Mouse (Mus musculus) cerebellum, adult 9-10 months (tissue): ENCODE measurements at regions not wholly inside any gene's neighbourhood (a gene's known extent, or its start where the extent isn't known, plus 50 kb on each side); places are given as distances from the start of the nearest gene placed in this dataset.

Experiments used
- DNase-seq: peaks from one replicate; pipeline ENCODE4 v3.0.0; 2022

DNA sequence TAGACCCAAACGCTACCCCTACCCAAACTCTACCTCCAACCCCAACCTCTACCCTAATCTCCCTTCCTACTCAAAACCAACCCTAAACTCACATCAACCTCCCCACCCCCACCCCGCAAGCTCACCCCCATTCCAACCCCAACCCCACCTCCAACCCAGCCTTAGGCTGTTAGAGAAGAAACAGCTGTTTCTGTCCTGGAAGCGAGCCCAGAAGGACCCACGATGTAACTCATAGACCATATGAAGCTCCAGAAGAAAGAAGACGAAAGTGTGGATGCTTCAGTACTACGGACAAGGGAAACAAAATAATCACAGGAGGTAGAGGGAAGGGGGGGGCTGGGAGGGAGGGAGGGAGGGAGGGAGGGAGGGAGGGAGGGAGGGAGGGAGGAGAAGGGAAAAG lies 58.4 kb downstream of the Sox11 start:
- no peak for DNase-seq

DNA sequence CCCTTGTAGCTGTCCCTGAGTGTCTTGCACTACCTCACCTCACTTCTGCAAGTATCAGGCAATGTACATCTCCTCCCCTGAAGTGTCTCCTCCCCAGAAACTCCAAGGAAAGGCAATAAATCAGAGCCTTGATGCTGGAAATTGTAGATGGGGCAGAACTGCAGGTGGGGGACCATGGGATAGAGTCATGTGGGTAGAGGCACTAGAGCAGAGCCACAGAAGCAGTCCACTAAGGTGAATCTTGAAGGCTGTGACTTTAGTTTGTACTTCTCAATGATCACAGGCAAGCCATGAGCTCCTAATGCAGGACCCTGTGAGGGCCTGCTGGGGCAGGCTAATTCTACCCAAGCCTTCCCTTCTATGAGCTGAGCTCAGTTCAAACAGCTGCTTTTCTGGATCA lies 80.4 kb downstream of the Sox11 start:
- no peak for DNase-seq

DNA sequence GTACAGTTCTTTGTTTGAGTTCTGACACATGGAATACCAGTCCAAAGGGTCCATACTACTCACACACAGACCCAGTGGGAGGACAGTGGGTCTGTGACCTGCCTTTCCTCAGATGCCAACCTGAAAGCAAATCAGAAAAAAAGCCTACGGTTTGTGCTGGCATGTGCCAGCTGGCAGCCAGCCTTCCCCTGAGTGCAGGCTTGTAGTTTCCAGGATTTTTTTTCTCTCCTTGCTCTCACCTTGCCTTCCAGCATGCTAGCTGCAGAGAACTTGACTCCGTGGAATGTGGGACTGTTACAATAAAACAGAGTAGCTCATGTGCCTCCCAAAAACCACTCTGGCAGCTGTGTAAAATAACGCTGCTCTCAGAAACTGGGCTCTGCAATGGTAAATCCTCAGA lies 88.2 kb downstream of the Sox11 start:
- DNase-seq = no peak

DNA sequence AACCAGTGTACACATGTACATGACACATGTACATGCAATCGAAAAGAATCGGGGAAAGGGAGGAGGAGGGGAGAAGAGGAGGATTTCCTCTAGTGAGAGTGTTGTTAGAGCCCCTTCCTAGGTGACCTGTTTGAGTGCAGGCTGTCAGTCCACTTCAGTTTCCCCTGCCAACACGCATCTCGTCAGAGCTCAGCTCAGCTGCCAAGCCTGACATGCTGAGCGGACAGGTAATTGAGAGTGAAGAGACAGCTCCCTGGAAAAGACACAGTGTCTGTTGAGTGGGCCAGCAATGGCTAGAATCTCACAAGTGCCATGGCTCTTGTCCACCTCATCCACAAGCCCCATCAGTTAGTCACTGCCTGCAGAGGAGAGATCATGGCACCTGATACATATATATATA lies 90.9 kb downstream of the Sox11 start:
- DNase-seq = no peak

DNA sequence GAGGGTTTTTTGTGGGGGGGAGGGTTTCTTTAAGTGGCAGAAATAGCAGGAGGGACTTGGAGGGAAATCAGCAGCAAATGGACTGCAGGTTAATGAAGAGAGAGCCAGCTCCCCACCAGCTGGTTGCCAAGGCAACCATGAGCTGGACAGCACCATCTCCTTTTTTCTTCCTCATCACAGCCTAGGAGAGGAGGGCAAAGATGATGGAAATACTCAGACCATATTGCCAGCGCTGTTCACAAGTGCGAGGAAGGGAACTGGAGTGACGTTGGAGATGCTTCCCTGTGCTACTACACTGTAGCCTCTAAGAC lies 93.9 kb downstream of the Sox11 start:
- no peak for DNase-seq

DNA sequence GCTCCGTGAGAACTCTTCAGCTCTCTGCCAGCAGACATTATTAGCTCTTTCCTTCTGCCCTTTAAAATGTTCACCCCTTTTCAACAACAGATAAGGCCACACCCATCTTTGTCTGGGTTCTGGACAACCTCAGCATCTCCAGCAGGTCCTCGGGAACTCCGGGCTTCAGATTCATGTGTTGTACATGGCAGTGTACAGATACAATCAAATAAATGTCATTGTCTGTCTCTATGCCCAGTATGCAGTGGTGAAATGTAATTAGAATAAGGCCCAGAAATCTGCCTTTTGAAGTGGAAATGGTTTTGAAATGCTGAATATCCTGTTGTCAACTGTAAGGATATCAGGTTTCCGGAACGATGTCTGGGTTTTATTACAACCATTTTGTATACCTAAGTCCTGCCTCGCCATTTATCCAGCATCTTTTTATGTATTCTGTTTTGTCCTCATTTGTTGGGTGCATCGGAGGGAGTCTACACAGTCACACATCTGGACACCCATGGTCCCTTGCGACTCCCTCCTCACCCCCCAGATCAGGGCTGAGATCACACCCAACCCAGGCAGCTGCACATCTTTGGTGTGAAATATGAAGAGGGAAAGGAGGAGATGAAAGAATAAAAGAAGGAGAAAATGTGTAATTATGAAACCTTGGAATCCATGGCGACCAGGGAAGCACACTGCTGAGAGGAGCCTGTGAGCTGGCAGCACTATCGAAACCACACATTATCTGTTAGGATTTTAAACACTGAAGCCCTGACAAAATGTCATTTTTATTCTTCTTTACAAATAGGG lies 94.4 kb downstream of the Sox11 start:
- DNase-seq = no peak

DNA sequence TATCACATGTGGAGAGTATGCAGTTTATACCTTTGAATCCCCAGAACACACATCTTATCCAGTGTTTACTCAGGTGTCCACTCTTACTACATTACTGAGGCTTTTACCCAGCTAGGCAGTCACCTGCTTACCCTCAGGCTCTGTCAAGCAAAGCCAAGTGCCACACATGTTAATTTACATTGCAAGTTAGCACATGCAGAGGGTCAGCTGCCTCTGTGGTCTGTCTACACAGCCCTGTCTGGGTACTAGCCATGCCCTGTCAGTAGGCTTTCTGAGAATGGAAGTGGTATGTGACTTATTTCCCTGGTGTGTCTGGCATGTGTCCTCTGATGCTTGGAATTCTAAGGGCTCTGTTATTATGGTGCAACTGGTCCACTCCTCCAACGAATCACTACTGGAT lies 106.6 kb downstream of the Sox11 start:
- no peak for DNase-seq

DNA sequence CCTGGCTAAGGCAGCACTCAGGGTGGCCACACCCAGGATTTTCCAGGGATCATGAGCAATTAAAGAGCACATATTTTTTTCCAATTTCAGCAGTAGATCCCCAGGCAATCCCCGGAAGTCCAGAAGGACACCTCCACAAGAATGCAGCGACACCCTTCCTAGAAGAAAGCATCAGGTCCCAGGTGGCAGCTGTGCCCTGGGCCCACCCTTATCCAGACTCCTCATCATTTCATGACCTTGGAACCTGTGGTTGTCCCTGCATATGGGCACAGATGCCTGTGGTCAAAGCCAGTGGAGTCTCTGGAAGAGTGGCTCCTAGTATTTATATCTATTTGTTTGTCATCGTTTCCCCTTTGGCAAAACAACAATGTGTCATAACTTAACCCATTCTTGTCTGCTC lies 120.8 kb downstream of the Sox11 start:
- DNase-seq = no peak

DNA sequence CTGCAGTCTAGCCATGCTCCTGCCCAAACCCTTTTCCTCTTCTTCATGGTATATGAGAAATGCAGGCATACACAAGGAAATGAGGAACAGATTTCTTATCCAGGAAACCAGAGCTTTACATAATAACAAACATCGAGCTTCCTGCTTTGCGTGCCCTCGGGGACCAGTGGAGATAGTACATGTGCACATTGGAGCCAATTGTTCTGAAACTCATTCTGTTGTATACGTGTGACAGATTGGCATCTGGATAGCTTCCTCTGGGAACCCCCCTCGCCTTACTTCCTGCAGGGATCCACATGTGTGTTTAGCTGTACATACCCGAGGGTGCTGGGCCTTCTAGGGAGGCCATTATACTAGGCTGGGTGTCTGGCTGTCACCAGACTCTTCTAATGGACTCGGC lies 141.2 kb downstream of the Sox11 start:
- DNase-seq = no peak

DNA sequence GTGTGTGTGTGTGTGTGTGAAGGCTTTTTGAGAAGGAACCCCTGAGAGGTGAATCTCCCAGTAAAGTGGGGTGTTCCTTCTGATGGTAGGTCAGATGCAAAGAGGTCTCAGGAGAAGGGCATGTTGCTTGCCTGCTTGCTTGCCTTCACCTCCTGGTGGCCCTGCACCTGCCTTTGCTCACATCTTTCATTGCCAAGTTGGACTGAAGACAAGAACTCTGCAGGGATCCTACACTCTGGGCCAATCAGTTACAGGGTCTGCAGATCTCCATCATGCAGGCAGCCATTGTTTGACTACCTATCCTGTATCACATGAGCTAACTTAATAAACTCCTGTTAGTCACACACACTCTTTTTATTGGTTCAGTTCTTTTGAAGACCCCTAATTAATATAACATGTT lies 148.4 kb downstream of the Sox11 start:
- no peak for DNase-seq

DNA sequence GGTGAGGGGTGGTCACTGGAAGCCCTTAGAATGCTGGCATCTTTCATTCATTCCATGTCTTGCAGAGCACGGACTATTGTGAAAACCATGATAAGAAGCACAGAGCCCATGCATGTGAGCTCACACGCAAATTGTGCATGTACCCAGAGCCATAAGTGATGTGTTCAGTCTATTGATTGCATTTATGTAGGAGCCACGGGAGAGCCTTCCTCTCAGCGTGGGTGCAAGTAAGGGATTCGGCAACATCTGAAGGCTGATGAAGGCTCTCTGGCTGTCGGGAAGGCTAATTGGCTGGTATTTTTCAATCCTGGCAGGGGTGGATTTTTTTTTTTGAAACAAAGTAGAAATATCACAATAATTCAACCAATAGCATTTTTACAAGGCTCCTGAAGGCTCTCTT lies 150.5 kb downstream of the Sox11 start:
- no peak for DNase-seq

DNA sequence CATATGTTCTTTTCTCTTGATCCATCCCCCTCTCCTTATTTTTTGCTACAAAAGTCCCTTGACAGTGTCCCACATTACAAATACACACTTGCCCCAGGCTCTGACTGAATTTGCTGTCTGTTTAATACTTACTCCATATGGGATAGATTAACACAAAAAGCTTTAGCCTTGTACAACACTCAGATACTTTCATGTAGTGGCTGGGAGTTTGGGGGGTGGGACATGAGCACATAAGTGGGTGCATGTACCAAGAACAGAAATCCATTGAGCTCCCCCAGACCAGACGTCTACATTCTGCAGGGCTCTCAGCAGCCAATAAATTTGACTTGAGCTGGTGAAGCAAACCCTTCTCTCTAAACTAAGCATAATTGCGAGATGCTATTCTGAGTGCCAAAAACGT lies 154.9 kb downstream of the Sox11 start:
- no peak for DNase-seq

DNA sequence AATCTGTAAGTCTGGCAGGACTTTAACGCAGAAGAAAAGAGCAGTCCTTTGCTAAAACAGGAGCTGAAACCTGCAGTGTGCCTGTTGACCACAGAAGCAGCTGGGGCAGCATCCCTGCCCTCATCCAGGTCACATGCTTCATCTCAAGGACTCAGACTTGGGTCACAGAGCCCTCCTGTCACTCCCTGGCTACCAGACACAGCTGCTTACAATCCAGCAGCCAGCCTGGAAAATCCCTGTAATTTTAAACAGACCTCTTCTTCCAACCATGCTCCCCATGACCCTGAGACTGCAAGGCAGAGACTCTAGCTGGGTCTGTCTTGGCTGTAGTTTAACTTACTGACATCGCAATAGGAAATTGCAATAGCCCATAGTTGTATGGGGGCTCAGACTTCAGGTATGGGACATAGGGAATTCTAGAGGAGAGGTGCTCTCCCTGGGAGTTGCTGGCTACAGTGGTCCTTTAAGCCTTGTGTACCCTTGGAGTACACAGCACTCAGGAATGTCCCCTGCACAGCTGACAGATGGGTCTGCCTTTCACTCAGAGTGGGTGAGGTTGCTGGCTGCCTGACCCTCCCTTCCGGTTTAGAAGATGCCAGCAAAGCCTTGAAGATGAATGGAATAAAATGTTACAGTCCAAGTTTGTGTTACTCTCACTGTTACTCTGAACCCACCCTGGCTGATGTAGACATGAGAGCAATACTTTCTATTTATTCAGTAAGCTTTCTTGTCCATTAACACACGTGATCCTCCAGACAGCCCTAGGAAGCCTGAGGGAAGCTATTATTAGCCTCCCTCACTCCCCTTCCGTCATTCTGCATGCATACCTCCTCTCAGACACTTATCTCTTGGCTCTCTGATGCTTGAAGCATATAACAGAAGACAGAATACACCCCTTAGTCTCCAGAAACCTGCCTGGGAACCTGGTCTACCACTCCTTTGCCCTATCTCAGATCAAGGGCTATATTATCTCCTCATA lies 159.7 kb downstream of the Sox11 start:
- no peak for DNase-seq

DNA sequence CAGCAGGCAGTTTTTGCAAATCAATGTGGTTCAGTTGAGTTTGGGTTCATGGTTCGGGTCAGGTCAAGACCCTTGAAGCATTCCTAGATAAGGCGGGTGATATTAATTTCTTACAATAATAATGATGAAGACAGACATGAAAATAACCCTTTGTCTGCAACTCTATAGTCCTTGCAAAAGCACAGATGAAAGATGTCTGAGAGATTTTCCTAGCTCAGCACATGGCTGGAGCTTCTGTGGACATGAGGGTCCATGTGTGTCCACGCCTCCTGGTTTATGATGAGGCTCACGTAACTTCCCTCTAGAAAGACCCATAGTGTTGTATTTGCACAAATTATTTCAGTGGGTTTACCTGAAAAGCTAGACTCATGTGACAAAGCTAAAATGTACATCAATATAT lies 168.8 kb downstream of the Sox11 start:
- no peak for DNase-seq

DNA sequence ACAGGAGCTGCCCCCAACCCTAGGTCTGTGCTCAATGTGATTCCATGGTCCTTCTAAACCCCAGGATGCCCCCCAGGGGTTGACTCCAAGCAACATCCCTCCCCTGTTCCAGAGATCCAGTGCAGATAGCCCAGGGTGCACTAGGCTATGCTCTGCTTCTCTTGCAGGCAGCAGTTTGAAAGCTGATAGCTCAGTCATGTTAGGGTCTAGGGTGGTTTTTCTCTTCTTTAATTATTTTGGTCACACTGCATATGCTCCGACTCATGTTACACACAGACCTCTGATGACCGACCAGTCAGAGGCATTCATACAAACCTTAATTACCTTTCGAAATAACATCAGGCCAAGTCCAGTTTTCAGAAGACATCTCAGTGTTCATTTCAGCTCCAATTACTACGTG lies 169.2 kb downstream of the Sox11 start:
- DNase-seq = no peak

DNA sequence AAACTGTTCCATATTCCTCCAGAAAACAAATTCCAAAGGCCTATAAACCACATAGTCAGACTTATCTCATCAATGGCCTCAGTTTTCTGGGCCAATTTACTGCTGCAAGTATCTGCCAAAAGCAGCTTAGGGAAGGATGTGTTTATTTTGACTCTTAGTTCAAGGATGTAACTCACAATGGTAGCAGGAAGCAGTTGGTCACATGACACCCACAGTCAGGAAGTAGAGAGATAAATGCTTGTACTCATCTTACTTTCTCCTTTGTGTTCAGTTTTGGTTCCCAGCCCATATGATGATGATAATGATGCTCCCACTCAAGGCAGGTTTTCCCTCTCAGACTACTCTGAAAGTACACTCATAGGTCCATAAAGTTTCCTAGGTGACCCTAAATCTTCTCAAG lies 170.8 kb downstream of the Sox11 start:
- no peak for DNase-seq

DNA sequence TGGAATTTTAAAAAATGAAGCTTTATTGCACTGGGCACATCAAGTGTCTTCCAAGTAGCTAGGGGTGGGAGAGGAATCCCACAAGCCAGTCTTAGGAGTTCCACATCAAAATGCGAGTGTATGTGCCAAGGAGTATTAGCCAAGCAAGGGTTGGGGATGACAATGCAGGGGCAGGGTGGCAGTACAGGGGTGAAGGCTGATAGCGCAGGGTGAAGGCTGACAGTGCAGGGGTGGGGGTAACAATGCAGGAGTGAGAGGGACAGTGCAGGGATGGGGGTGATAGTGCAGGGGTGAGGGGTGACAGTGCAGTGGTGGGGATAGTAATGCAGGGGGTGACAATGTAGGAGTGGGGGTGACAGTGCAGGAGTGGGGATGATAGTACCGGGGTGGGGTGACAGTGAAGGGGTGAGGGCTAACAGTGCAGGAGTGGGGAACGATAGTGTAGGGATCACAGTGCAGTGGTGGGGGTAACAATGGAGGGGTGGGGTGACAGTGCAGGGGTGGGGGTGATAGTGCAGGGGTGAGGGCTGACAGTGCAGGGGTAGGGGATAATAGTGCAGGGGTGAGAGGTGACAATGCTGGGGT lies 177.4 kb downstream of the Sox11 start:
- no peak for DNase-seq

DNA sequence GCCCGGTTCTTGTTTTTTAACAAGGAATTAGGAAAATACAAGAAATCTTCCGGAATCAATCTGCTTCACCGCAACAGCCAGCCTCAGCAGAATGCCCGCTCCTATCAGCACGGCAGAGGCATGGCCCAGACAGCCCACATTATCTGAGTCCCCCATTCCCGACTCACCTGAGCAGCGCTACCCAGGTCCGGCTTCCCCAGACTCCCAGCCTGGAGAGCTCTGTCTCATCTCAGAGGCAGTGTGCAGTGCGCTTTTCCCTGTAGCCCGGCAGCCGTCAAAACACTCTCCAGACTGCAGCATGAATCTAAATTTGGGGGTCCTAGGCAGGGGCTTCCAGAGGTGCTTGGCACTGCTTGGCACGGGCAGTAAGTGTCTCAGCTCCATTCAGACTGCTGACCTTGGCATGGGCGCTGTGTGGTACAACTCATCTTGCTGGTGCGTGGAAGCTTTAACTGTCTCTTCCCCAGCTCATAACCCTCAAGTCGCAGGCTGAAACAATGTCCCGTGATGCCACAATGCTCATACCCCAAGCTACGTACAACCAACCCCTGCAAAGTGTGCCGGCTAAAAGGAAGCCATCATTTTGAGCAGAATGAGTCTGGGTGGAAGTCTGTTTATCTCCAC lies 182.2 kb downstream of the Sox11 start:
- no peak for DNase-seq

DNA sequence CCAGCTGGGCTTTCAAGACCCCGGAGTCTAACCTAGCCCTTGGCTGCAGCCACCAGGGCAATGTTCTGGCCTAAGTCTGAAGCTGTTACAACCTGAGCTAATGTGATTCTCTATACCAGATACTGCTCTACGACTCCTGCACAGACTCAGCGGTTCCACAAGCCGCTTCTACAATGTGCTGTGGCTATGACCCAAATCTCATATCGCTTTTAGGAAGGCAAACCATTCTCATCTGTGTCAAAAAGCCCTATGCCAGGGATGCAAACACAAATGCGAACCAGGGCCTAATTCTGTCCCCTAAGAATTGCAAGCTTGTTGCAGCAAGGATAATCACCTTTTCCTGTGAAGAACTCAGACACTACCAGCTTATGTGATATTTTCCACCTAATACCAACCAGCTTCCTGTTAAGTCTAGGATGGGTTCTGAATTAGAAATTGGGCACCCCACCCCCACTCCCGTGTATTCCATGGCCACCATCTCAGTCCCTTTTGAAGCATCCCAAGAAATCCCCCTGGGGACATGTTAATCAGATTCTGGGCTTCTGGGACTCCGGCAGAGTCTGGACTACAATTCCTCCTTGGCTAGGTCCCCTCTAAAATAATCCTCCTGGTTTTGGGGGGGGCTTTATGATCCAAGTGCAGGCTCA lies 182.8 kb downstream of the Sox11 start:
- DNase-seq = no peak

DNA sequence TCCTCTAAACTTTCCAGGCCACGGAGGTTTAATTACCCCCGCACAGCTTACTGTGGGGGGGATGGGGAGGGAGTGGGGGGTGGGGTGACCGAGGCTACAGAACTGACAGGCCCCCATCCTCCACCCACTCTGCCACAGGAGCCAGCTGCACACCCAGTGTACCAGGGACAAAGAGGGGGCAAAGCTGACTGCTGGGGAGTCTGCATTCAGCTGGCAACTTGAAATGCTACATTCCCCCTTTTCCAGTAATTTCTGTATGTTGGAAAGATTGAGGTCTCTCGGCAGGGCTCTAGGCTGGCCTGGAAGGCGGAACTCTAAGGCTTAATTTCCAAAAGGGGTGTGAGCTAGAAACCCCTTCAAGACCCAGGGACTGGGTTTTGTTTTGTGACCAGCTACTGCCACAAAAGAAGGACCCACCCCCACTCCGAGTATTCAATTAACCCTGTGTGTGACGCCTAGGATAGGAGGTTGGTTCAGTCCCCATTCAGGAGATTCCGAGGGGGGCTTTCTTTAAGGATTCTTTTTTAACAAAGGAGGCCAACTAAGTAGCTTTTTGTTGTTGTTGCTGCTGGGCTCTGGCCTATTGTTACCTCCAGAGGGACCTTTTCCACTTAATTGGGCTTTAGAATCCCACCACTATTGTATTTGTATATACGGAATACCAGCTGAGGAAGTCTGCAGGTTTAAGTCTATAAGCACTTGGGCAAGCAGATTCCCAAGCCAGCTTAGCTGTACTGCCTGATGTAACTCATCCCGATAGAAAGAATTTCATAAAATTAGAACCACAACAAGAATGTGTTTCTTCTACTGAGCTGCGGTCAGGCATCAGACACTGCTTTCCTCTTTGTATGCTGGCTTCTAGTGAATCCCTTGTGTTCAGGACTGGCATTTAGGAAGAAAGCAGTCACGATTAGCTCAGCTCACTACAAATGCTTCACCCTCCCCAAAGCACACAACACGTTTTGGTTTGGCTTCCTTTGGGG lies 191.2 kb downstream of the Sox11 start:
- DNase-seq = no peak

DNA sequence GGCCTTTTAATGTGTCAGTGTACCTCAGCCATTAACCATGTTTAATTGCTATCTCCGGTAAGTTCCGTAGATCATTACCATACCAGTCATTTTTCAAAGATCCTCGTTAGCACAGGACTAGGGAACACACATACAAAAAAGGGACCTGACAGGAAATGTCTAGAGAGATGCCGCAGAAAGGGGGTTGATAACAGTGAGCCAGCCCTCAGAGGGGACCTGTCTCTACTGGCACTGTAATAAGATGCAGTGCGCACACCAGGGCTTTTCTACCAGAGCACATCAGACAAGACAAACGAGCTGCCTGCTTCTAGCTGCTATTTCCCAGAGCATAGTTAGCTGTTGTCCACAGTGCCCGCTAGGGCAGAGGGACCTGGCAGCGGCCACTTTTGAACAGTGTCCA lies 199.1 kb downstream of the Sox11 start:
- DNase-seq = no peak

DNA sequence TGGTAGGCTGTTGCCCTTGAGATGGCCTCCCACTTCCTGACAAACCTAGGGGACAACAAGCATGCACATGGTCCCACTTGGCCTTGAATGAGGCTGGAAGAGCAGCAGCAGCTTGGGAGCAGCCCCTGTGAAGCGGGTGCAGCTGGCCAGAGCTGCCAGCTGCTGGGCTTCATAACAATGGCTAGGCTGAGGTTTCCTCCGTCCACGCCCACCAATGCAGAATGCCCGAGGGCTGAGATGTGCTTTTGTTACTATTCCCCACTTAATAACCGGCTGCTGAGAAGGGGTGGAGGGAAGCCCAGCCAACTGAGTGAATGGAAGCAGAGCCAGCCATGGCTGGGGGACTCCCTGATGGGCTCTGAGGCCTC lies 202.1 kb downstream of the Sox11 start:
- no peak for DNase-seq
